Mouse (Mus musculus) CH12.LX (cell line): ENCODE data around the gene Wdr26. TPM values are rescaled to one million over a fixed set of nuclear protein-coding genes. Genes with fewer than 3 reads are reported as not detected.

Experiments
- DNase-seq: peaks from one replicate; pipeline ENCODE4 v3.0.0-alpha.2; 2013; ENCODE audit errors: extremely low read depth
- H3K27ac ChIP-seq: 2 replicates; pipeline ENCODE4 v1.5.1; 2012; ENCODE audit warnings: low read depth, mild to moderate bottlenecking, control low read depth, moderate library complexity; ENCODE audit not compliant: insufficient read depth
- H3K27me3 ChIP-seq: replicated peaks from 2 replicates; pipeline ENCODE3; 2012; ENCODE audit warnings: inconsistent platforms
- H3K36me3 ChIP-seq, 2 experiments: replicated peaks in 1 of 2; 2 replicates each; pipeline versions ENCODE3 to v1.6.1; 2012; ENCODE audit warnings: inconsistent platforms in 1 of 2, low read length in 1 of 2, mild to moderate bottlenecking in 1 of 2, mixed read lengths in 1 of 2, moderate library complexity in 1 of 2; ENCODE audit not compliant: control insufficient read depth in 1 of 2, insufficient read depth in 1 of 2
- H3K4me1 ChIP-seq, 2 experiments: 2 replicates each; pipeline ENCODE4 v1.6.1; 2012; ENCODE audit warnings: inconsistent platforms in 1 of 2, moderate library complexity in 1 of 2; ENCODE audit not compliant: insufficient read depth in 2 of 2, control insufficient read depth in 1 of 2
- H3K4me2 ChIP-seq: 2 replicates; pipeline ENCODE4 v1.6.1; 2012; ENCODE audit warnings: low read depth, mild to moderate bottlenecking, control low read depth; ENCODE audit not compliant: poor library complexity, insufficient read depth, severe bottlenecking
- H3K4me3 ChIP-seq, 3 experiments: fragments of 150-350 bp in 1 of 3; sonication (generic) in 1 of 3; replicated peaks in 1 of 3; 2 replicates each; pipeline versions ENCODE3 to v1.5.1; 2011 to 2012; ENCODE audit warnings: low read depth in 2 of 3, low read length in 2 of 3, mild to moderate bottlenecking in 2 of 3, moderate library complexity in 2 of 3, control low read depth in 1 of 3, improper control_type of control experiment in 1 of 3, inconsistent platforms in 1 of 3, mixed read lengths in 1 of 3; ENCODE audit not compliant: poor library complexity in 1 of 3
- H3K79me2 ChIP-seq: replicated peaks from 2 replicates; pipeline ENCODE4 v1.6.1; 2012; ENCODE audit warnings: mild to moderate bottlenecking, moderate library complexity; ENCODE audit not compliant: control insufficient read depth, poor library complexity, insufficient read depth, severe bottlenecking; ENCODE audit errors: extremely low read depth
- H3K9ac ChIP-seq: 2 replicates; pipeline ENCODE4 v1.6.1; 2012; ENCODE audit warnings: low read depth, mild to moderate bottlenecking, control low read depth, moderate library complexity; ENCODE audit not compliant: insufficient read depth
- H3K9me3 ChIP-seq: replicated peaks from 2 replicates; pipeline ENCODE3; 2012; ENCODE audit warnings: low read length, inconsistent platforms, mixed read lengths
- EP300 ChIP-seq: IDR thresholded peaks from 2 replicates; pipeline ENCODE4 v1.6.1; 2011; ENCODE audit warnings: low read length, improper control_type of control experiment
- JUN ChIP-seq: IDR thresholded peaks from 2 replicates; pipeline ENCODE4 v1.6.1; 2011; ENCODE audit warnings: low read depth, mild to moderate bottlenecking, low read length, improper control_type of control experiment, moderate library complexity; ENCODE audit not compliant: insufficient read depth
- NELFE ChIP-seq: IDR thresholded peaks from 2 replicates; pipeline ENCODE4 v1.6.1; 2011; ENCODE audit warnings: low read depth, low read length, improper control_type of control experiment
- RAD21 ChIP-seq: IDR thresholded peaks from 2 replicates; pipeline ENCODE4 v1.6.1; 2011; ENCODE audit warnings: low read depth, mild to moderate bottlenecking, low read length, improper control_type of control experiment, moderate library complexity
- RCOR1 ChIP-seq: conservative IDR thresholded peaks from 2 replicates; pipeline ENCODE4 v1.6.1; 2012; ENCODE audit warnings: low read depth, mild to moderate bottlenecking, inconsistent platforms, low read length, improper control_type of control experiment
- UBTF ChIP-seq: IDR thresholded peaks from 2 replicates; pipeline ENCODE4 v1.6.1; 2012; ENCODE audit warnings: low read depth, mild to moderate bottlenecking, inconsistent platforms, low read length, improper control_type of control experiment, moderate library complexity
- USF2 ChIP-seq: conservative IDR thresholded peaks from 2 replicates; pipeline ENCODE4 v1.6.1; 2011; ENCODE audit warnings: low read depth, low read length, improper control_type of control experiment
- ZKSCAN1 ChIP-seq: IDR thresholded peaks from 2 replicates; pipeline ENCODE4 v1.6.1; 2012; ENCODE audit warnings: low read depth, inconsistent platforms, low read length, improper control_type of control experiment, borderline replicate concordance
- ZNF384 ChIP-seq: IDR thresholded peaks from 2 replicates; pipeline ENCODE4 v1.6.1; 2012; ENCODE audit warnings: low read depth, low read length, improper control_type of control experiment, inconsistent platforms
- dilution Hi-C: fragments of 300-500 bp; cut with MboI; formaldehyde crosslinking; loops from 2 replicates; pipeline ENCODE4 v1.14.3; 2020; ENCODE audit warnings: low sequenced_read_pairs; ENCODE audit not compliant: extremely low pct_unique_long_range_greater_than_20kb, extremely low pct_ligation_motif_present
- in situ Hi-C: fragments of 300-500 bp; cut with MboI; formaldehyde crosslinking; loops from 3 replicates; pipeline ENCODE4 v1.14.3; 2019; ENCODE audit warnings: low sequenced_read_pairs, low pct_ligation_motif_present, low pct_unique_long_range_greater_than_20kb, mixed read lengths
- polyA plus RNA-seq: library from polyadenylated mRNA; unstranded; fragments of >175 nt; gene quantifications from 2 replicates; pipeline ENCODE4 v1.2.1, GENCODE M21; 2012; ENCODE audit warnings: low read depth; ENCODE audit not compliant: insufficient read length
- total RNA-seq, 2 experiments: library from RNA; depleted of rRNA; stranded (reverse); fragments of 300-350 nt in 1 of 2; fragments of >200 nt in 1 of 2; gene quantifications; 2 replicates each; pipeline ENCODE4 v1.2.3; 2012 to 2014

The Wdr26 gene
- total and polyA plus RNA-seq, 3 experiments: 32.4 to 65.0 (median 34.2) TPM

GRCm38 (mm10) chr1:181231821-181232220 lies 20.0 kb upstream of the Wdr26 start:
- no peak overlapping the region for H3K4me2 ChIP-seq
- no peak for TF ChIP-seq NELFE
- no peak for TF ChIP-seq UBTF
- DNase-seq: no peak
- dilution Hi-C loops (no loop called here), in situ Hi-C loops (no loop called here)
- H3K9ac ChIP-seq: no peak overlapping the region
- H3K79me2 ChIP-seq: no peaks in the 10 kb centered on the region
- peaks cover 15 to 56% of the 10 kb centered on the region in 2 experiments for H3K4me1 ChIP-seq
- H3K27ac ChIP-seq: no peak overlapping the region
- no peak overlapping the region for H3K4me3 ChIP-seq
- no peaks in the 10 kb centered on the region for H3K36me3 ChIP-seq
- no peaks in the 10 kb centered on the region for H3K9me3 ChIP-seq
- no peaks in the 10 kb centered on the region for H3K27me3 ChIP-seq

- no peak for TF ChIP-seq JUN
- TF ChIP-seq RAD21: no peak
- no peak for TF ChIP-seq USF2
- TF ChIP-seq ZNF384: no peak
- no peak for TF ChIP-seq RCOR1
- TF ChIP-seq ZKSCAN1: no peak
- no peaks in the 10 kb centered on the region for H3K79me2 ChIP-seq
- H3K4me2 ChIP-seq: no peak overlapping the region
- no peaks in the 10 kb centered on the region for H3K36me3 ChIP-seq
- in situ Hi-C loops (no loop called here), dilution Hi-C loops (no loop called here)
- no peaks in the 10 kb centered on the region for H3K9me3 ChIP-seq
- H3K27ac ChIP-seq: no peak overlapping the region
- H3K4me3 ChIP-seq: no peak overlapping the region
- H3K9ac ChIP-seq: no peak overlapping the region
- H3K4me1 ChIP-seq: peaks cover 18 to 60% of the 10 kb centered on the region in 2 experiments
- no peak for DNase-seq
- H3K27me3 ChIP-seq: no peaks in the 10 kb centered on the region
These were observed 19.5 kb upstream of the Wdr26 start for GRCm38 (mm10) chr1:181231262-181231661.

GRCm38 (mm10) chr1:181230731-181231148 lies 18.9 kb upstream of the Wdr26 start:
- peaks cover 18 to 58% of the 10 kb centered on the region in 2 experiments for H3K4me1 ChIP-seq
- no peaks in the 10 kb centered on the region for H3K36me3 ChIP-seq
- no peaks in the 10 kb centered on the region for H3K79me2 ChIP-seq
- H3K4me2 ChIP-seq: no peak overlapping the region
- no peak overlapping the region for H3K4me3 ChIP-seq
- dilution Hi-C loops (no loop called here), in situ Hi-C loops (no loop called here)
- no peaks in the 10 kb centered on the region for H3K27me3 ChIP-seq
- no peak overlapping the region for H3K27ac ChIP-seq
- no peaks in the 10 kb centered on the region for H3K9me3 ChIP-seq
- no peak overlapping the region for H3K9ac ChIP-seq
- DNase-seq: no peak
- no peak for TF ChIP-seq EP300
